Mouse (Mus musculus) intestine, postnatal 0 days (tissue): ENCODE measurements around the gene Ecsit. TPM values are rescaled to one million over a fixed set of nuclear protein-coding genes. Genes with fewer than 3 reads are reported as not detected.

Experiments used
- ATAC-seq: fragments of 200-750 bp; cut with Nextera tagmentation; 2 replicates; pipeline ENCODE4 v1.8.0; 2017; ENCODE audit warnings: mild to moderate bottlenecking, moderate TSS enrichment, moderate library complexity
- H3K27ac ChIP-seq: fragments of 300-500 bp; sonication (generic); 2 replicates; pipeline ENCODE4 v1.5.1; 2014; ENCODE audit warnings: mild to moderate bottlenecking, low read depth, low read length, moderate library complexity
- H3K27me3 ChIP-seq: fragments of 300-500 bp; sonication (generic); replicated peaks from 2 replicates; pipeline ENCODE4 v1.6.1; 2014; ENCODE audit warnings: low read length, mixed read lengths; ENCODE audit not compliant: control insufficient read depth, insufficient read depth
- H3K36me3 ChIP-seq: fragments of 300-500 bp; sonication (generic); 2 replicates; pipeline ENCODE4 v1.6.1; 2014; ENCODE audit warnings: mild to moderate bottlenecking, moderate library complexity; ENCODE audit not compliant: control insufficient read depth, insufficient read depth
- H3K4me1 ChIP-seq: fragments of 300-500 bp; sonication (generic); replicated peaks from 2 replicates; pipeline ENCODE4 v1.6.1; 2014; ENCODE audit warnings: antibody characterized with exemption, low read length, mixed read lengths; ENCODE audit not compliant: control insufficient read depth, insufficient read depth
- H3K4me2 ChIP-seq: fragments of 300-500 bp; sonication (generic); replicated peaks from 2 replicates; pipeline ENCODE4 v1.6.1; 2014; ENCODE audit warnings: low read depth, mild to moderate bottlenecking, moderate library complexity
- H3K4me3 ChIP-seq: fragments of 300-500 bp; sonication (generic); 2 replicates; pipeline ENCODE4 v1.5.1; 2014; ENCODE audit warnings: low read depth, low read length
- H3K9ac ChIP-seq: fragments of 300-500 bp; sonication (generic); 2 replicates; pipeline ENCODE4 v1.6.1; 2014; ENCODE audit warnings: mild to moderate bottlenecking, low read depth, low read length
- H3K9me3 ChIP-seq: fragments of 300-500 bp; sonication (generic); 2 replicates; pipeline ENCODE4 v1.6.1; 2016; ENCODE audit warnings: mixed run types; ENCODE audit not compliant: control insufficient read depth
- CTCF ChIP-seq: sonication (generic); IDR thresholded peaks from 2 replicates; pipeline ENCODE4 v1.5.1; 2016; ENCODE audit warnings: low read depth, mild to moderate bottlenecking, control low read depth, antibody characterized with exemption, moderate library complexity
- WGBS: fragments of 180-500 bp; shearing (Covaris S2); extraction: QIAGEN DNeasy Blood & Tissue Kit; methylation state at CpG from one replicate; pipeline ENCODE4 v1.1.7; 2014; 5-methylcytosine and 5-hydroxymethylcytosine counted together
- polyA plus RNA-seq: library from polyadenylated mRNA; unstranded; fragments of >200 nt; fragmentation: Nextera tagmentation; extraction: Ambion mirVana; gene quantifications from 2 replicates; pipeline ENCODE4 v1.2.1, GENCODE M21; 2015

Gene Ecsit
- polyA plus RNA-seq, 1 experiment from 2014 or later, result 23.8 TPM

GRCm38 (mm10) chr9:22050351-22050889 is 34.8 kb downstream of the Ecsit start:
- H3K9me3 ChIP-seq, result no peaks in the 10 kb centered on the region
- H3K36me3 ChIP-seq, result no peaks in the 10 kb centered on the region
- peaks cover 42% of the 10 kb centered on the region for H3K27me3 ChIP-seq
- H3K4me2 ChIP-seq, result peak overlapping the region; percentile 66
- no peak overlapping the region for H3K9ac ChIP-seq
- peak overlapping the region; percentile 34 for H3K4me3 ChIP-seq
- 2% methylated on average over 42 of the region's 43 CpGs for WGBS
- 0 out of 2 replicates have a peak, but pooled peaks have one; percentile 8 for TF ChIP-seq CTCF
- ATAC-seq, result peak; percentile 68
- no peak overlapping the region for H3K27ac ChIP-seq
- 0 out of 2 replicates have a peak, but pooled peaks cover 7% of the 10 kb centered on the region for H3K4me1 ChIP-seq

GRCm38 (mm10) chr9:22049721-22050270 is 35.4 kb downstream of the Ecsit start:
- 33% methylated on average over 4 of the region's 4 CpGs for WGBS
- Histone ChIP-seq H3K4me2 (peak overlapping the region; percentile 66), H3K4me3 (no peak overlapping the region; the same call in 1 of the 2 replicates), H3K9me3 (no peaks in the 10 kb centered on the region), H3K36me3 (no peaks in the 10 kb centered on the region), H3K9ac (no peak overlapping the region), H3K27me3 (peaks cover 37% of the 10 kb centered on the region), H3K27ac (no peak overlapping the region), H3K4me1 (0 out of 2 replicates have a peak, but pooled peaks cover 7% of the 10 kb centered on the region)
- TF ChIP-seq CTCF, result no peak
- ATAC-seq, result 0 out of 2 replicates have a peak, but pooled peaks have one; percentile 28

GRCm38 (mm10) chr9:22049315-22049714 is 35.9 kb downstream of the Ecsit start:
- no peak overlapping the region for H3K27ac ChIP-seq
- H3K9me3 ChIP-seq, result no peaks in the 10 kb centered on the region
- H3K4me2 ChIP-seq, result no peak overlapping the region
- H3K4me1 ChIP-seq, result 0 out of 2 replicates have a peak, but pooled peaks cover 3% of the 10 kb centered on the region
- no peaks in the 10 kb centered on the region for H3K36me3 ChIP-seq
- ATAC-seq, result no peak
- TF ChIP-seq CTCF, result no peak
- H3K4me3 ChIP-seq, result no peak overlapping the region
- no peak overlapping the region for H3K9ac ChIP-seq
- 52% methylated on average over 11 of the region's 11 CpGs for WGBS
- peaks cover 37% of the 10 kb centered on the region for H3K27me3 ChIP-seq

GRCm38 (mm10) chr9:22047329-22047728 is 37.9 kb downstream of the Ecsit start:
- Histone ChIP-seq H3K4me2 (no peak overlapping the region), H3K9me3 (no peaks in the 10 kb centered on the region), H3K9ac (no peak overlapping the region), H3K4me1 (0 out of 2 replicates have a peak, but pooled peaks cover 3% of the 10 kb centered on the region), H3K36me3 (no peaks in the 10 kb centered on the region), H3K27ac (no peak overlapping the region), H3K4me3 (no peak overlapping the region), H3K27me3 (peaks cover 21% of the 10 kb centered on the region)
- 55% methylated on average over 9 of the region's 9 CpGs for WGBS
- no peak for ATAC-seq
- no peak for TF ChIP-seq CTCF

GRCm38 (mm10) chr9:22041832-22042231 is 43.4 kb downstream of the Ecsit start:
- Histone ChIP-seq H3K27ac (no peak overlapping the region), H3K4me3 (no peak overlapping the region), H3K27me3 (no peaks in the 10 kb centered on the region), H3K4me1 (no peaks in the 10 kb centered on the region), H3K9ac (no peak overlapping the region), H3K4me2 (no peak overlapping the region), H3K36me3 (no peaks in the 10 kb centered on the region), H3K9me3 (no peaks in the 10 kb centered on the region)
- no peak for TF ChIP-seq CTCF
- ATAC-seq, result no peak
- WGBS, result 61% methylated on average over 2 of the region's 2 CpGs

- Histone ChIP-seq H3K4me2 (no peak overlapping the region), H3K36me3 (no peaks in the 10 kb centered on the region), H3K4me1 (no peaks in the 10 kb centered on the region), H3K9me3 (no peaks in the 10 kb centered on the region), H3K27me3 (no peaks in the 10 kb centered on the region), H3K4me3 (no peak overlapping the region), H3K9ac (no peak overlapping the region), H3K27ac (no peak overlapping the region)
- ATAC-seq, result no peak
- no peak for TF ChIP-seq CTCF
- 64% methylated on average over 10 of the region's 10 CpGs for WGBS
Observed at GRCm38 (mm10) chr9:22037826-22038225, 47.4 kb downstream of the Ecsit start.
